Mouse (Mus musculus) frontal cortex, postnatal 36 days (tissue): ENCODE results near the gene Tspan10.
A peak's percentile ranks its signal among the peaks of the same experiment; 100 is the strongest.

Experiments
- DNase-seq, 2 experiments: peaks; one replicate each; pipeline ENCODE4 v3.0.0; 2022; ENCODE audit warnings: low spot score in 2 of 2

Tspan10 gene

DNA sequence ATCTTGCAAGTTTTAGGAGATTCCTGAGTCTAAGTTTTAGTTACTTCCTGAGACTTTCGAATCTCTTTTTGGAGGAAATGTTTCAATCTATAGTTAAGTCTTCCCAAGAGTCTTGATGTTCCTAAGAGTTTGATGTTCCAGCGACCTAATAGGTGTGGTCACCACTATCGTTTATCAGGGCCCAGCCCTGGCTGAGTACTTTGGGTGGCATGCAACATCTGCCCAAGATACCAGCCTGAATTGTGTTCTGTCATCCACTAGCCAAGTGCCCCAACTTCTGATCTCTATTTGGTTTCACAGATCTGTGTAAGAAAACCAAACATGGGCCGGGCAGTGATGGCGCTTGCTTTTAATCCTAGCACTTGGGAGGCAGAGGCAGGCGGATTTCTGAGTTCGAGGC lies 13.0 kb downstream of the Tspan10 start:
- DNase-seq, result no peak

DNA sequence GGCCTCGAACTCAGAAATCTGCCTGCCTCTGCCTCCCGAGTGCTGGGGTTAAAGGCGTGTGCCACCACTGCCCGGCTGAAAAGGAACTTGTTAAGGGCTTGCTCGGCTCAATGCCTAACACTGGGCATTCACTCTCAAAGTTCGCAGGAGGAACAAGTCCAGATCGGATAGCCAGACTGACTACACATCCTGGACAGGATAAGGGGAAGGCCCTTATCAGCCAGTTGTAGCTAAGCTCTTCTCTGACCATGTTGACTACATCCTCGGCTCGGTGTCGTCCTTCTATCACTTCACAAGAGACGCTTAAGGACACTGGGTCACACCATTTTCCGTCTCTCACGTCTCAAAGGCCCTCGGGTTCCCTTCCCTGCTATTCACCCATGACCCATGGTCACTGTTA lies 14.9 kb downstream of the Tspan10 start:
- no peak for DNase-seq

DNA sequence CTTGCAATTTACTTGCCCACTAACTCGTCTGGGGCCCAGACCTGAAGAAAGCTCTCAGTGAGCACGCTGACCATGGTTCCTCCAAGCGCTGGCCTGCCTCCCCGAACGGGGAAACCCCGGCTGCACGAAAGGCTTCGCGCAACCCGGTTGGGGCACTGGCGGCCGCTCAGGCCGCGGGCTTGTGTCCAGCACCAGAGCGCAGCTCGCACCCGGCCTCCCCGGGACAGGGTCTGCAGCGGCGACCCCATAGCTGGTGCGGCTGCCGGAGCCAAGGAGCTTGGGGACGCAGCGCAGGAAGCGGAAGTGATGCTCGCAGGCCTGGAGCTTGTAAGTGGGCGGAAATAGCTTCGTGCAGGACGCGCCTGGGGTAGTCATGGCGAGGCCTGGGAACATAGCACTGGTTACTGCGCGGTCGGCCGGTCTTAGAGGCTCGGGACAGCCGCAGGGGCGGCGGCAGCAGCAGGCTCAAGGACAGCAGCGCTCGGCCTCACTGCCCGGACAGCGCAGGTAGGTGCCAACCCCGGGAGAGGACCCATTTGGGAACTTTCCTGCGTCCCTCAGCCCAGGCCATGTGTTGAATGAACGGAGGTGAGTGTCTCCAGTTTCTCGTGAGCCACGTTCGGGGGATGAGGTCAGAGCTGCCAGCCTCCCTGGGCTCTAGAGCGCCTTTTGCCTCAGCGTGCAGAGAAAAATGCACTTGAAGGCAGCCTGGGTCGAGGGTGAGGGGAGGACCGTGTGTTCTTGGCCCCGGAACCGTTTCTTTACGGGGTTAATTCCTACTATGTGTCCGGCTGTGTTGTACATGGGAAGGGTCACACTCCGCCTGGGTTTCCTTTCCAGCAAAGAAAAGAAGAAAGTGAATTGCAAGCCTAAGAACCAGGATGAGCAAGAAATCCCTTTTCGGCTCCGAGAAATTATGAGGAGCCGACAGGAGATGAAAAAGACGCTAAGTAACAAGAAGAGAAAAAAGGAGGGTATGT lies 15.6 kb downstream of the Tspan10 start, which contains the start of the genes Oxld1 and Ccdc137:
Gene Oxld1 (minus strand): TSS at position 297 of the 980 bp plus-strand sequence.
Gene Ccdc137 (plus strand): TSS at position 344 of the 980 bp plus-strand sequence.
- DNase-seq, result peak; percentile 79

DNA sequence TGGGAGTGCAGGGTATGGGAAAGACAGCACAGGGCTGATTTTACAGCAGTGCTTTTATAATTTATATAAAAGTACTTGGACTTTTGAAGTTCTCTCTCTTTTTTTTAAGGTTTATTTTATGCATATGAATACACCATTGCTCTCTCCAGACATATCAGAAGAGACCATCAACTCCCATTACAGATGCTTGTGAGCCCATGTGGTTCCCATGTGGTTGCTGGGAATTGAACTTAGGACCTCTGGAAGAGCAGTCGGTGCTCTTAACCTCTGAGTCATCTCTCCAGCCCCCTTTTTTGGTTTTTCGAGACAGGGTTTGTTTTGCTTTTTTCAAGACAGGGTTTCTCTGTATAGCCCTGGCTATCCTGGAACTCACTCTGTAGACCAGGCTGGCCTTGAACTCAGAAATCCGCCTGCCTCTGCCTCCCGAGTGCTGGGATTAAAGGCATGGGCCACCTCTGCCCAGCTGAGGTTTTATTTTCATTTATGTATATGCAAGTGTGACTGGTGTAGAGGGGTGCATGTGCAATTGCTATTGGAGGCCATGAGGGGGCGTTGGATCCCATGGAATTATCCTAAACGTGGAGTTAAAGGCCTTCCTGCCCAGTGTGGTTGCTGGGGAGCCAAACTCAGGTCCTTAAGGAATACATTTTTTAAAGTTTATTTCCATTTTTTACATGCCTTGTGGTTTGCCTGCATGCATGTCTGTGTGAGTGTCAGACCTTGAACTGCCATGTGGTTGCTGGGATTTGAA lies 16.6 kb downstream of the Tspan10 start:
- DNase-seq, result no peak

DNA sequence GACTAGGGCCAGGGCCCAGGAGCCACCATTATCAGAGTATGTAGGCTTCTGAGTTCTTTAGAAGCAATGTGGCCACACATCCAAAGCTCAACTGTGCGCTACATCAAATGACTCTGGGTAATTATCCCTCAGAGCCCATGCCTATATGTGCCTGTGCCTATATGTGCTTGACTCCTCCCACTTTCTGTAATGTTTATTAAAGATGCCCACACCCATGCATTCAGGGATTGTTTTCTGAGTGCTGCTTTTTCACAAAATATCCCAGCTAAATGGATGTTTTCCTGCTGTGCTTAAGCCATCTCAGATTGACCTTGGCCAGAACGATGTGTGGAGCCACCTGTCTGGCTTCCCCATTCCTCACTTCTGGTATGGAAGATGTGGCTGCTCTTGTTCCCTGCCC lies 21.1 kb downstream of the Tspan10 start:
- no peak for DNase-seq

DNA sequence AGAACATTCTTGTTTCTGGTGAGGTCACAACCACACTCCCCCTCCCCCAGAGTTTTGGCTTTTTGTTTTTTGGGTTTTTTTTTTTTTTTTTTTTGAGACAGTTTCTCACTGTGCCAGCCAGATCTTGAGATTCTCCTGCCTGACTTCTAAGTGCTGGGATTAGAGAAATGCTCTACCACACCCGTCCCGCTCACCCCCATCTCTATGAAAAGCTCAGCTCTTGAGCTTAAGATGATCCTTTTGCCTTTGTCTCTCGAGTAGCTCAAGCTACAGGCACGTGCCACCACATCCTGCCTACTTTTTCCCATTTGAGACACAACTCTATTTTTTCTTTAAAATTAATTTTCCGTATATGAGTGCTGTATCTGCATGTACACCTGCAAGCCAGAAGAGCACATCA lies 21.9 kb downstream of the Tspan10 start:
- DNase-seq, result no peak

DNA sequence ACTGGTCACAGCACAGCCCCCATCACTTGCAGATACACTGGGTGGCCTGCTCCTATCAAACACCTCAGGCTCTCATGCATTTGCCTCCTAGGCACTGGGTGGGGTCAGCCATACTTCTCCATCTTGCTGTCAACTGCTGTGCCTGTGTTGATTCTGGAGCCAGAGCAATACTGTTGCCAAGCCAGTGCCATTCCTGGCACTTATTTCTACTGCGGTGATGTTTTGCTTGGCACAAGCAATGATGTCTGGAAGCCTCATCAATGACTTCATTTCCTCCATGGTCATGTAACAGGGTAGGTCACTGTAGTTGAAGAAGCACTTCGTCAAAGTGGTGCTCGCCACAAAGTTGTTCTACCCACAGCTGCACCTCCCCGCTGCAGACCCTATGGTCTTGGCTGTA lies 23.1 kb downstream of the Tspan10 start:
- DNase-seq, result no peak

DNA sequence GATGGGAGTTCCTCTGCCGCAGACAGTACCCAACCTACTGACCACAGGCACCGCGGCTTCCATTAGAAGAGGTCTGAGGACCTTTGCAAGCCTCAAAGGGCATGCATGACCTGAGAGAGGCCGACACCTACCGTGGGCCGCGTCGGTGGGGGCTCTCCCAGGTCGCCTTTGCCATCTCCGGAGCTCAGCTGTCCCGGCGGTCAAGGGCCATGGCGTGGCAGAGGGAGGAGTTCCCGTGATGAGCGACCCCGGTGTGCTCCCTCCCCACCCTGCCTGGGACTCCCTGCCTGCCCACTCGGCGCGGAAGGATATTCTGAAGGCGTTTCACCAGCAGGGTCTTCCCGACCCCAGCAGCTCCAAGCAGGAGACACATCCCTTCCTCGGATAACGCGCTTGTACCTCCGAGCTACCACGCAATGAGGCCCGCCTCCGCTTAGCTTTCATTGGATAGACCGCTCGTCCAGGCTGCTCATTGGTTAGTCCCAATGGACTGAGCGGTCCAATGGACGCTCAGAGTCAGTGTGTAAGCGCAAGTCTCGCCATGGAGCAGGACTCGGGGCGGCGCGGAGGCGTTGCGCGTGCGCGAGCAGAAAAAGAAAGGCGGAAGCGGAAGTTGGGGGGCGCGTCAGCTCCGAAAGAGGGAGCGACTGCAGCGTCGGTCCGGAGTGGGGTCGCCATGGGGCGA lies 24.7 kb downstream of the Tspan10 start, which contains the start of gene Arl16:
Gene Arl16 (minus strand): TSS at position 557 of the 685 bp plus-strand sequence.
- peak; percentile 94 to 95 for DNase-seq

DNA sequence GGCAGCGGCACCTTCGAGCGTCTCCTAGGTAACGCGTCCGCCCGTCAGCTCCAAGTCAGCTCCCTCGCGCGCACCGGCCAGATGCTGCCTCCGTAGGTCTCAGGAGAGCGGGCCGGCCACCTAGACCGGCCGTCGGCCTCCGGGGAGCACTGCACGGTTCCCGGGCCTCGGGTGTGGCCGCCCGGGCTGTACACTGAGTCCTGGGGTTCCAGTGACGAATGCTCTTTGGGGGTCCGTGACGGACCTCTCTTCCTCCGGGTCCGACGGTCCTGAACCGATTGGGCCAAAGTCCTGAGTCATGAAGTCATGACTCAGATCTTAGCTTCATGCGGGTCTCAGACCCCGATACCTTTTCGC lies 25.3 kb downstream of the Tspan10 start:
- peak in 1 of 2 experiments; percentile 17 for DNase-seq

DNA sequence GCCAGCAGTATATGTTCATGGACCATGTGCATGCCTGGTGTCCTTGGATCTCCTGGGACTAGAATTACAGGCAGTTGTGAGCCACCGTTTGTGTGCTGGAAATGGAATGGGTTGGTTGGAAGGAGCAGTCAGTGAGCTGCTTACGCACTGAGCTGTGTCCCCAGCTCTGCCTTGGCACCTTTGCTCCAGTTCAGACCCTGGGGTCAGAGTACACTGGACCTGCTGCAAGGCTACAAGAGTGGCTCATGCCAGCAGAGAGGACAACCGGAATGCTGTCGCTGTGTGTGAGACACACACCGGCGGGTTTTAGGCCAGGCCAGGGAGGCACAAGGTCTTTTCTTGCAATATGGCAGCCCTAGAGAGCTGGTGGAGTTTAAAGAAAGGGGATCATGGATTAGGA lies 29.6 kb downstream of the Tspan10 start:
- no peak for DNase-seq

DNA sequence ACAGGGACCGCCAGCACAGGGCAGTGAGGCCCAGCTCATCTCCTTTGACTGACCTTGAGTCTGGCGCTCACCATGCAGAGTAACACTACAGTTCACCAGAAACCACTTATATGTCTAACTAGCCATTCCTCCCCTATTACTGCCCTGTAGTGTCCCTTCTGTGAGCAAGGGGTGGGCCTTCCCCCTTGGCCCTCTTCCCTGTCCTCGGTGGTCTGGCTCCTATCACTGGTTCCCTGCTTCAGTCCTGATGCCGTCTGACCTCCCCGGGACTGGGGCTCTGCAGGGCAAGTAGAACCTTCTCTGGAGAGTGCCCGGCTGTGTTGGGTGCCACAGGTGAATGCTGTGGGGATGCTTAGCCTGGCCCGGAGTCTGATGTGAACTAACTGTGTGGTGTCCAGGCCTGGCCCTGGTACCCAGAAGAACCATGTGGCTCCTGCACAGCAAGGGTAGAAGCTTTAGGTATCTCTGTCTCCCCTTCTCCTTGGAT lies 41.0 kb downstream of the Tspan10 start:
- DNase-seq, result no peak

DNA sequence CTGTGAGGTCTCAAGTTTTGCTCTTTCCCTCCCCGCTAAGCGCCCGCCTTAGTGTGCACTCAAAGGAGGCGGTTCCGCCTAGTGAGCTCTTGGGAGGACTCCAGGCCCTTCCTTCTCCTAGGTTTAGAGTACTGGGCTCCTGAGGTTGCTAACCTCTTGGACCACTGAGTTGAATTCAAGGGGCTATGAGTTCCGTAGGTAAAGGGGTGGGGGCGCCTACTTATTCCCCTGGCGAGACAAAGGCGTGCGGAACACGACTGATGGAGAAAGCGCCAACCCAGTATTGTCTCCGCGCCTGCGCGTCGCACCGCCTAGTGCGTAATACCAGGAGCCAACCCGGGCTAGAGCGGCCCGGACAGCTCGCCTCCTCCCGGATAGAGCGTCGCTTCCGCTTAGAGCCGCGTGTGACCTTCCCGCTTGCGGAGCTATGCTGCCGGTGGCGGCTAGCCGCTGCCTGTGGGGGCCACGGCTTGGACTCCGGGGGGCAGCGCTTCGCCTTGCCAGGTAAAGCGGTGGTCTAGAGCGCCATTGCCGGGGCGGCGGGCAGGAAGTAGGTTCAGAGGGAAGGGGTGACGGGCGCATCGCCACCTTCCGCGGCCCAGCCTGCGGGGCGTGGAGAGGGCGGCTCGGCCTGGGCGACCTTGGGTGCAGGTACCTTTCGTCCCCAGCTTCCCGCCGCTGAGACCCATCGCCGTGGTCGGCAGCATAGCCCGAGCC lies 42.0 kb downstream of the Tspan10 start, which contains the start of gene Mrpl12:
Gene Mrpl12 (plus strand): TSS at position 349 of the 717 bp plus-strand sequence.
- peak; percentile 92 to 93 for DNase-seq

DNA sequence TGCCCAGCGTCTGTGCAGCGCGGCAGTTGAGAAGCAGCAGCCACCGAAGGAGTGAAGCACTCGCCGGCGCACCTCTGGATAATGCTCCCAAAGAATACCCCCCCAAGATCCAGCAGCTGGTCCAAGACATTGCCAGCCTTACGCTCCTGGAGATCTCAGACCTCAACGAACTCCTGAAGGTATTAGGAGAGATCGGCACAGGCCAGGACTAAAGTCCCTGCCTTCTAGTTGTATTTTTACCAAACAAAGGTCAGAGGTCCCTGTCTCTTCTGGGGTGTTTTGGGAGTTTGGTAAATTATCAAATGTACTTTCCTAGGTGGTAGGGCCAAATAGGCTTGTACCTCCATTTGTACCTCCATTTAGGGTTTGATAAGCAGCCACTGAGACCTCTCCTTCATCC lies 42.8 kb downstream of the Tspan10 start:
- DNase-seq, result no peak

DNA sequence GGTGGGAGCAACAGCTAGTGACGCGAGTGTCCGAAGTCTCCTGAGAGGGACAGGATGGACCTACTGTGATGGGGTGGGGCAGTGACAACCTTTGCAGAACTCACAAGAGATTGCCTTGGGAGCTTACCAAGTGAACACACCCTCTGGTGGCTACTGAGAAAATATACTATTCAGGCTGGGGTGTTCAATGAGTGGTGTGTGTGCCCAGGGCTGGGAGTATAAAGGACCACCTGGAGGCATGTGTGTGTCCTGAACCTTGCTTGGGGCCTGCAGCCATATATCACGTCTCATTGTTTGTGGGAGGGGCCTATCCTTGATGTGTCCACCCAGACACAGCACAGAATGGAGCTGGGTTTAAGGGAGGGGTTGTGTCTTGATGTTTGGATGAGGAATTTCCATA lies 46.1 kb downstream of the Tspan10 start:
- no peak for DNase-seq

DNA sequence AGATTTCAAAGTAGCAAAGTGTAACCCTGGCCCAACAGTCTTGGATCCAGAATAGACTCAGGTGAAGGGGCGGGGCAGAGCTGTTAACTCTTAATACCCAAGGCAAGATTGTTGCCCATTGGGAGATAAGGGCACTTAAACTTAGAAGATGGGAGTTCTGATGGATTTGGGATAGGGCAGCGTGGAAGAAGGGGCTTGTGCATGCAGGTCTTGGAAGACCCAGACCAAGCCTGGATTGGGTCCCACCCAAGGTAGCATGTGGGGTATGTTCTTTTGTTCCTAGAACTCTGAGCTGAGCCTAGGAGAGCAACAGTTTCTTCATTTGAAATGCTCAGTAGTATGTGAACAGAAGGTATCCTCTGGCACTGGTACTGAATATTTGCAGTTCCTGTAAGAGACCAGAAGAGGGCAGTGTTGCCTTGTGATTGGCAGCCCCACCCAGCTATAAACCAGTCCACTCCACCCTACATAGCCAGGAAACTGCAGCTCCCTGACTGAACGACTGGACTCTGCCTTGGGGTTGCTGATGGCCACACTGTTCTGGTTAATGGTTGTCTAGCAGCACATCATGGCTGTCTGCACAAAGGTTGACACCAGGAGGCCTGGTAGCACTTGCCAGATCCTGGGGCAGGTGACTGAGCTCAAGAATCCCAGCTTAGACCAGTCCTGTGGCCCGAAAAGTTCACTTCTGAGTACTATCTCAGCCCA lies 46.8 kb downstream of the Tspan10 start:
- DNase-seq, result peak; percentile 52 to 73

DNA sequence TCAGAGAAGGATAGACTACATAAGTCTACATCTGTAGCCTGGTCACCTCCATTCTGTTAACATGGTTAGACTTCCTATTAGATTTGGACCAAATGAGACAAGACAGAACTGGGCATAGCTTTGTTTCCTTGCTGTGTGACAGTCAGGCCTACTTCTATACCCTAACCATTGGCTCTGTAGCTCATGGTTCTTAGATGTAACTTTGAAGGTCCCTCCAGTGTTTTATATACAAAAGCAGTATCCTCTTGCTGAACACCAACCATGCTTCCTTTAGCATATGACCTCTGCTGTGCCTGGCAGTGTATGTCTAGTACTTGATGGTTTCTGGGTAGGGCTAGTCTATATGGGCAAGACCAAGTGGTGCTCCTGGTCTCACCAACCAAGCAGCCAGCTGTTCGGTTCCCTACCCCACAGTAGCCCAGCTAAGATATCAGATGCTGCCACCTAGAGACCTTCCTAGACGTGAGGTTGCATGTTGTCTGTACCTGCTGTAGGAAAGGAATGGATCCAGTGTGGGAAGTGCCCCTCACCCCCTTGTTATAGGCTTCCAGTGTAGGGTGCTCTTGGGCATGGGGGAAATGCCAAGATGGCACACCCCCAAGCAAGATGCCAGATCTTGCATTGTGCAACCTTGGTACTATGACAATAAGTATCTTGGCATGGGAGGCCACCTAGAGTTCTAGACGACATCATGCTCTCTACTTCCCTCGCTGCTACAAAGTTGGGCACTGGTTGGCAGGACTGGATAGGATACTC lies 48.0 kb downstream of the Tspan10 start:
- DNase-seq, result no peak

DNA sequence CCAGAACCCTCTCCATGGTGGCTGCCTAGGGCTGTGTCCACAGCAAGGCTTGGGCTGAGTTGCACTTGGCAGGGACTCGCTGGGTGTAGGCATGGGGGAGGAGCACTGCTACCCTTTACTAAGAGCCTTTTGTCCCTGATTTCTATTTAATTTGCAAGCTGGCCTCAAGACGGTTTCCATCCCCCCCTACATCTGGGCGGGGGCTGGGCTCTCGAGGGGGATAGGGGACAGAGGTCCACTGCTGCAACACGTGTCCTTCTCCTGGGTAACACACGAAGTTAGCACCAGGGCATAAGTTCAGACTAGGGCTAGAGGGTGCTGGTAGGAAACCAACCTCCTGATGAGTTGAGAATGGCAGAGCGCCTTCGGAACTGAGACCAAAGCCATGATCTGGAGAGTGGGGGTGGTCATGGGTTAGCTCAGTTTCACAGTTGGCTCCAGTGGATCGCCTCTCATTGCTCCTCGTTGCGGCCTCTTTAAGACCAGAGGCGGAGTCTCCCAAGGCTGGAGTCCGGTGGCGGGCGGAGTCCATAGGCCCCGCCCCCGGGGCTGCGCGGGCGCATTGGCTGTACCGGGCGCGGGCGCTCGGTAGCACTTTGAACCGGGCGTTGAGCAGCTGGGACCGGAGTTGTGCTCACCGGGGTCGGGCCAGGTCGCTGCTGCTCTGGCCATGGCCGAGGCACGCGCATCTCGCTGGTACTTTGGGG lies 49.0 kb downstream of the Tspan10 start, which contains the start of gene Slc25a10:
Gene Slc25a10 (plus strand): TSS at position 524 of the 707 bp plus-strand sequence.
- peak; percentile 81 to 90 for DNase-seq

DNA sequence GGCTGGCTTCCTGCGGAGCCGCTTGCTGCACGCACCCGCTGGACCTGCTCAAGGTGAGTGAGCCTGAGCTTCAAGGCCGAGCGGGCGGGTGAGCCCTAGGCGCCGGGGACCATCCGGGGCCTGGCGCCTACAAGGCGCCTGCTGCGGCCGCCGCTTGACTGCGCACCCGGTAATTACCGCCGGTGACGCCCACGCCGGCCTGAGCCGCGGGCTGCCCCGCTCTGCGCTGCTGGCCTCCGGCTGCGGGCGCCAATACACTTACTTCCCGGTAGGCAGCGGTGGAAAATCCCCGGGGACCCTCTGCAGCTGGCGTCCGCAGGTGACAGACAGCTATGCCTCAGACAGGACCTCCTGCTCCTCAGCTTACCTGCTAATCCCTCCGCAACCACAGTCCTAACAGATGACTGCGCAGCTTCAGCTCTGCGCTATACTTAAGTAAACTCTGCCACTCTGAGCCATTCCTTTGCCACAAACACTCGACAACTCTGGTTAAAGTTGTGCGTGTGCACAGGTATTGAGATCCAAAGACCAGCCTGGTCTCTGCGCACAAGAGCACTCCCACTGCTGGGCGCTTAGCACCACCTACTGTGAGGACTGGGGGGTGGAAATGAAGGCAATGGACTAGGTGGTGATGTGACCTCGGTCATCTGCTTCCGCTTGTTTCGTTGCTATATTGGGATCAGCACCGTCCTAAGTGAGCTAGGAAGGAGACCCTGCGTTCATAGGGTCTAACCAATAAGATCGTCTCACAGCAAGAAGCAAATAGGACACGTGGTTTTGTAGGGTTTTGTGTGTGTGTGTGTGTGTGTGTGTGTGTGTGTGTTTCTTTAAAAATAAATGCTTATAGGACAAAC lies 49.8 kb downstream of the Tspan10 start:
- DNase-seq, result peak; percentile 23 to 26
